Mouse (Mus musculus) adrenal gland (tissue): Measurements from ENCODE around the gene Olfr284.

Source experiments
- intact Hi-C: fragments of 180-260 bp; cut with DNase I; formaldehyde crosslinking; loops from one replicate; pipeline ENCODE4 v1.15.1; 2025
- long read RNA-seq, 2 experiments: library from polyadenylated mRNA; unstranded; transcript quantifications; one replicate each; pipeline ENCODE4 v2.0.0; 2020; ENCODE audit warnings: borderline replicate concordance in 1 of 2; ENCODE audit not compliant: insufficient replicate concordance in 1 of 2

Olfr284 gene
- long read RNA-seq, experiment 1 = 0 reads
- long read RNA-seq, experiment 2 = 0 reads

DNA sequence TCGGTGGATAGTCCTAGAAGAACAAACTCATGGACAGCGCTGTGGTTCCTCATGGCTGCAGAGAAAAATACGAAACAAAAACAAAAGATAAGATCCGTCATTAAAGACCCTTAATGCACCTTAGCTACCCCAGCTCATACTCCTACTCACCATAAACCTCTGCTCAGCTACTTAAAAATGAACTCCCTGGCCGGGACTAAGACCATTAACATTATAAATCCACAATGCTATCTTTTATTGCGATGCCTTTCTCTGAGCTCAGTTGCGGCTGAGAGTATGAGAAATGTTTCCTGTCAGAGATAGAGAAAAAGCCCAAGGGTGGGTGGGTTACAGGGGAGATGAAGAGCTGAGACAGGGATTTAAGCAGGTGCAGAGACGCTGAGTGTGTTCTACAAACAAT is at the start of gene Olfr284:
Gene Olfr284, minus strand, starts transcription at position 101 of the 400 bp plus-strand sequence.
- intact Hi-C loops = no loop called here

DNA sequence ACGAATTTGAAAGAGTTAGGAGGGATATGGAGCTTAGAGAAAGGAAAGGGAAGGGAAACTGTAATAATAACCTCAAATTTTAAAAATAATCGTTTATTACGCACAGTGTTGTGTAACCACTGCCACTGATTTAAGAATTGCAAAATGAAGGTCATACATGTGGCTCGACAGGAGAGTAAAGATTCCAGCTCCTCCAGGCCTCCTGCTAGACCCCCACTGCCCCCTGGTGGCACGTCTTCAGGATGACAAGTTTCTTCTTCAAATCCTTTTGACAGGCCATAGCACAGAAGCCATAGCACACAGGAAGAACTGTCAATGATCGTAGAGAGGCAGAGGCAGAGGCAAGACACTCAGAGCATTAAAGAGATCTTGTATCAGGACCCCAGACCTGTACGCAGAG is 49.0 kb upstream of the Olfr284 start:
- intact Hi-C loops = loop anchor here (5.0 to 10.0 kb wide), 2 partner anchors 207 to 305 kb away; no protein-coding TSS in a partner anchor

DNA sequence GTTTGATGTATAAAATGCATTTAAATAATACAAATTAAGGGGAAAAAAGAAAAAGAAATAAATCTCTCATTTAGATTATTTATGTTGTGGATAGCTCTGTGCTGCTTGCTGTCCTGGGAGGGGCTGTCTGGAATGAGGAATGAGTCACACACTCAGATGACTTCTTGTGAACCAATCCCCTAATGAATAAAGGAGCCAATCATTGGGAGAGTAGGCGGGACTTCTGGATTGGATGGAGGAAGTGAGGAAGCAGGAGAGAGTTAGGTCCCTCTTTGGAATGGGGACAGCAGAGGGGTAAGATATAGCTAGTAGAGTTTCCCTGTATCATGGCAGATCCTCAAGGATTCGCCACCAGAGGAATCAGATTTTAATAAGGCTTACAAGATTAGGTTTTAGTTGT is 46.8 kb upstream of the Olfr284 start:
- intact Hi-C loops = no loop called here

DNA sequence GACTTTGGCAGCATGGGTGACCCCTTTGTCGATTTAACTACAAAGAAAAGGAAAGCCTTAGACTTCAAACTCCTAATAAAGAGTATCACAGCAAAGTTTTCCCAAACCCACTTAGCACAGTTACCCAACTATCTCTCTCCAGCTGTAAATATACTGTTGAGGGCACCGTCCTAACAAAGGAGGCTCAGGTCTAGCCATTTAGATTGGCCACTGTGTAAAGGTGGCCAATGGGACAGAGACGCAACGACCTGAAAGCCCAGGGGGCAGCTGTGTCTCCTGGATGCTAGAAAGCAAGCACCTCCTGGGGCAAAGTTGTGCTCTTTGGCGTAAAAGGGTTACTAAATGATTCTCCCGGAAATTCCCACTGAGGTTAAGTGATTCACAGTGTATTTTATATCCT is 40.1 kb upstream of the Olfr284 start, which contains the start of gene Olfr283:
Gene Olfr283, minus strand, starts transcription at position 101 of the 400 bp plus-strand sequence.
- intact Hi-C loops = no loop called here

DNA sequence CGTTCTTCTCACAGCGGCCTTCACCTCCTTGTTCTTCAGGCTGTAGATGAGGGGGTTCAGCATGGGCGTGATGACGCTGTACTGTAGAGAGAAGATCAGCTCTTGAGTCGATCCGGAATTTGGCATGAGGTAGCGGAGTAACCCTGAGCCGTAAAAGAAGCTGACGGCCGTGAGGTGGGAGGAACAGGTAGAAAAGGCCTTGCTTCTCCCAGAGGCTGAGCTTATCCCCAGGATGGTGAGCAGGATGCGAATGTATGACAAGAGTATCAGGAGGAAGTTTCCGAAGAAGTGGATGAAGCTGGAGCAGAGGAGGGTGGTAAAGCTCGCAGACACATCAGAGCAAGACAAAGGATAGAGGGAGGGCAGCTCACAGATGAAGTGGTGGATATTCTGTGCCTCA is 37.4 kb upstream of the Olfr284 start:
- intact Hi-C loops = no loop called here

DNA sequence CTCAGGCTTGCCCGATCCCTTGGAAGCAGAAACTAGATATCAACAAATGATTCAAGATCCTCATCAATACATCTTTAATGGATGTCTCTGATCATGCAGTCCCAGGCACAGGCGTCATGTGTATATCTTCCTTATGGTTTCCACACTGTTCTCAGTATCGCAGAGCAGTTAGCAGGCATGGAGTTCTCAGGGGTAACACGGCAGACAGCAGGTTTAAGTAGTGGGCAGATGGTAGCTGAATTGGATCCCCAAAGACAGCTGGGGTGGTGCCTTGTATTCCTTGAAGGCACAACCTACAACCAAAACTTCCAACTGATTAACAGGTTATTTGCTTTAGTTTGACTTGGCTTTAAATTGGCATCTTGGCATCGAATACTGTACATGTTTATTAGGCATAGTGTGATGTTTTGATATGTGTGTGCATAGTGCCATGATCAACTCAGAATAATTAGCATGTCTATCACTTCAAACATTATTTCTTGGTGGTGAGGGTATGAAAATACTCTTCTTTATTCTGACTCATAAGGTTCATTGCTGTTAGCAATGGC is 23.5 kb downstream of the Olfr284 start, which contains the start of gene Olfr285:
Gene Olfr285, minus strand, starts transcription at position 177 of the 548 bp plus-strand sequence.
- intact Hi-C loops = loop anchor here (10.0 kb wide), 1 partner anchor 1012 kb away; no protein-coding TSS in a partner anchor

DNA sequence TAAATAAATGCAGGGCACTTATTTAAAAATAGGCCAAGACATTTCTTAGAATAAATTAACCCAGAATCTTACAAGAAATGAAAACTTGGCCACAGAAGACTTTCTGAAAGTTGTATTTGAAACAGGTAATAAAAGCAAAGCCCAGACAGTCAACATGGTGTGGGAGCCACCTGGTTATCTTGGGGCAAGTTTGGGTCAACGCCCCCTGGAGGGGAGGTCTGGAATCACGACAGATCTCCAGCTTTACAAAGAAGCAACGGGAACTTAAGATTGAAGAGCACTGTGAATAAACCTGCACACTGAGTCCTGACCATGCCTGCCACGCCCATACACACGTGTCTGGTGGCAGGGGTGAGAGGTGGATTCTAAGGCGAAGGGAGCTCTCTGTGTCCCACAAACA is 25.1 kb downstream of the Olfr284 start:
- intact Hi-C loops = loop anchor here (10.0 kb wide), 1 partner anchor 1011 kb away; no protein-coding TSS in a partner anchor

DNA sequence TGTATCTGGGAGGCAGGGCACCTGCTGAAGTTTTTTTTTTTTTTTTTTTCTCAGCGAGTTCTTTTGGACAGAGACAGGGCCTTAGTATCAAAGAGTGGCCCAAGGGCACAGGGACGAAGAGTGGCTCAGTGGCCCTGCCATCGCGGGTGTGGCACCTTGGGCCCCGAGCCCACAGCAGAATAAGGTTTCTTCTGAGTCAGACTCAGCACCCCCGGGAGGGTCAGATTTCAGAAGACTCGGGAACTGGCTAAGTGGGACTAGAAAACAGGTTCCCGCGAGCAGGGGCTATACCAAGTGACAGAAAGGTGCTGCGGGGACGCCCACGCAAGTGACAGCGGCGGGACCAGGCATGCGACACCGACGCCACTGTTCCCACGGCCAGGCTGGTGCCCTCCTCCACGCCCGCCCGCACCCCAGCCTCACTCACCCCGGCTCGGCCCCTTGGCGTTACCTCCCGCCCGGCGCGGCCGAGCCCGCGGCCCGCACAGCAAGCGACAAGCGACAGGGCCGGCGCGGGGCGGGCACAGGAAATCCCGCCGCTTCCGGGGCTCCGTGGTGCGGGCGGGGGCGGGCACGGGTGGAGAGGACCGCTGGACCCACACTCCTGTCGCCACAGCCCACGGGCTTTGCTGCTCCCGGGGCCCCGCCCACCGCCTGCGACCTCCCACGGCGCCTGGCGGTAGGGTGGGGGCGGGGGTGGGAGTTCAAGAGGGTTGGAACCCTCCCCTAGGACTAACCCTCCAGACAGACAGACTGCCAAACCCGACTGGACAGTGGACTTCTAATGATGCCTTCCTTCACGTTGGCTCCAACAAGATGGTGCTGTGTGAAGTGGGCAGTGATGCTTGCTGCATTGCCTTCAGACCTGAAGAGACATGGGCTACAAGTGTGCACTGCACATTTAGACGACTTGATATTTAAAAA is 44.9 kb downstream of the Olfr284 start, which contains the start of gene Zfp641:
Gene Zfp641, minus strand, starts transcription at position 534 of the 924 bp plus-strand sequence.
- intact Hi-C loops = no loop called here

DNA sequence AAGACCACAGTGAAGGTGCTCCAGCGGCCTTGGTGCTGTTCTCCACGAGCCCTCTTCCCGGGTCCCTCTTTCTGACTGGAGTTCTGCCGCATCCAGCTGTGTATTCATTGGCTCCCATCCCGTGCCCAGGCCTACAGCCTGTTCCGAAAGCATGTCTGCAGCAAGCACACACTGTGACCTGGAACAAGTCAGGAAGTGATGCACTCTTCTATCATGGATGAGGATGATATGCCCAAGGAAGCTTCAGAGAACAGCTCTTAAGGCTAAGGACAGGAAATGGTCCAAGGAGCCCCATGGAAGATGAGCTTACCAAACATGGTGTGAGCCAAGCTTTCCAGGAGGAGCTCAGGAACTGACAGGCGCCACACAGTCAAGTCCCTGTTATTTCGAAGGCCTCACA is 47.1 kb downstream of the Olfr284 start:
- intact Hi-C loops = no loop called here
